Mouse (Mus musculus) bone marrow, adult 2 months (tissue): ENCODE data around the gene Tuba1b.

Experiments used
- CTCF ChIP-seq: fragments of 200-500 bp; IDR thresholded peaks from 2 replicates; pipeline ENCODE4 v1.5.1; 2011; ENCODE audit warnings: low read length, control low read depth; ENCODE audit not compliant: control insufficient read depth, insufficient read depth
- POLR2A ChIP-seq: fragments of 200-500 bp; IDR thresholded peaks from 2 replicates; pipeline ENCODE4 v1.6.1; 2011; ENCODE audit warnings: low read depth, mild to moderate bottlenecking, control low read depth, low read length, borderline replicate concordance; ENCODE audit not compliant: control insufficient read depth

GRCm38 (mm10) chr15:98953401-98954356 lies 19.3 kb upstream of the Tuba1b start, which contains the start of the genes Gm49450 and Tuba1a:
- peak; percentile 96 for TF ChIP-seq POLR2A
- 0 out of 2 replicates have a peak, but pooled peaks have one; percentile 2 for TF ChIP-seq CTCF
